Mouse (Mus musculus): ENCODE data around the gene Spaca1. TPM values are rescaled to one million over a fixed set of nuclear protein-coding genes. Genes with fewer than 3 reads are reported as not detected.
"Not testable (repeated sequence)": the region's sequence is repeated elsewhere in the genome, so short reads cannot be mapped to it uniquely, and the experiment has no call there.

Spaca1 gene
- 1.5 and 3.5 TPM in 2 replicates for polyA plus RNA-seq (2012; rRNA removed)

DNA sequence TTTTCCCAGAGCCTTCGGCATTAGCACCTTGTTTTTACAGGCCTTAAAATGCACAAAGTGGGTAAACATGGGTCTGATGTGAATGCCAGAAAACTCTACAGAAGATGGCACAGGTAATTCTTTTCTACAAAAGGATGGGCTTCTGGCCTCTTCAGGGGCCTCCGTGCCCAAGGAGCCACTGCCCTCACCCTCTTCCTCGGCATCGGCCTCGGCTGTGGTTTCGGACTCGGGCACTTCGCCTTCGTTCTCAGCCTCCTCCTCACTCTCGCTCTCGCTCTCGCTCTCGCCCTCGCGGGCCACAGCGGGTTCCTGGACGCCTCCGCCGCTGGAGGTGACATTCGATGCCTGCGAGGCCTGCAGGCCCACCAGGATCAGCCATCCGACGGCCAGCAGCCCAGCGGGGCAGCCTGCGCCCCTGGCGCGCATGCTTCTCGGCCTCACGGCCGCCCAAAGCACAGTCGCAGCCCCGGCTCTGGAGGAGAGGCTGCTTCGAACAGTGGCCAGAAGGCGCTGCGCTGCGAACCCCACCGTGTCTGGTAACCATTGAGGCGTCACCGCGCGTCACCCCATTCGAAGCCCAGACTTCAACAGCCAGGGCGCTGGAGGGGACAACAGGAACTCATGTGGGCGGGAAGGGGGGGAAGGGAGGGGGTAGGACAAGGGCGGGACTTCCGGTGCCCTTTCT is at the start of gene Spaca1:
Spaca1 (minus strand) TSS at position 621 of the 685 bp plus-strand sequence.
- DNase-seq (ENCODE audit: low read depth) = no peak

DNA sequence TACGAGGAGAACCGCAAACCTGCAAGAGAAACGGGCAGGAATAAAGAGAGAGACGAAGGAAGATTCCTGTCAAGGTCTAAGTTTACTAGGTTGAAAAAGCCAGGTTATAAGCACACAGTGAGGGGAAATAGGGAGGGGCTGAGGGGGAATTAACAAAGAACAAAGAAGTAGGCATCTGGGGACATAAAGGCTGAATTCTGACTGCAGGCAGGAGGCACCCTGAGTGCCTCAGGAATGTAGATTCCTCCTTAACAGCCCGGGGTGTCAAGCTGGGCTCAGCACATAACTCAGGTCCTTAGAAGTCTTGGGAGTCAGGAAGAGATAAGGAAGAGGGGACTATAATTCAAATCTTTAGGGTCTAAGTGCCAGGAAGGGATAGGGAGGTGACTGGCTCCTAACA is 37.3 kb upstream of the Spaca1 start:
- not testable (repeated sequence) for DNase-seq (ENCODE audit: low read depth)

DNA sequence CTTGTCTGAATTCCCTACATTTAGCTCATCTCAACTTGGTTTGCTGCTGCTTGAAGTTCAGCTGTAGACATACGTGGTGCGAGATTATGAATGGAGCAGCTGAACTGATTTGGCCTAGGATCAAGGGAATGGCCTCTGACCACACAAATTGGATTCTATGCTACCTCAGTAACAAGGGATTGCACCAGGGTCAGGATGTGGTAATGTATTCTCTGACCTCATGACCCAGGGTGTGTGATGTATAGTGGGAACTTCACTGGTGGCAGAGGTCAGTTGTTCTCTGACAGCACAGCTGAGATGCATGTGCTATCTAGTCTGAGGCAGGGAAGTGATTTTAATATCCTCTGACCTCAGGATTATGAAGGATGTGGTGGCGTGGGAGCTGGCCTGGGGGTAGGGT is 31.1 kb upstream of the Spaca1 start:
- no peak for DNase-seq (ENCODE audit: low read depth)

GRCm38 (mm10) chr4:34069002-34069401 is 19.0 kb upstream of the Spaca1 start:
- DNase-seq (ENCODE audit: low read depth) = no peak

GRCm38 (mm10) chr4:34058320-34058719 is 8.3 kb upstream of the Spaca1 start:
- DNase-seq (ENCODE audit: low read depth) = no peak

GRCm38 (mm10) chr4:34026771-34027170 is 23.2 kb downstream of the Spaca1 start:
- no peak for DNase-seq (ENCODE audit: low read depth)

DNA sequence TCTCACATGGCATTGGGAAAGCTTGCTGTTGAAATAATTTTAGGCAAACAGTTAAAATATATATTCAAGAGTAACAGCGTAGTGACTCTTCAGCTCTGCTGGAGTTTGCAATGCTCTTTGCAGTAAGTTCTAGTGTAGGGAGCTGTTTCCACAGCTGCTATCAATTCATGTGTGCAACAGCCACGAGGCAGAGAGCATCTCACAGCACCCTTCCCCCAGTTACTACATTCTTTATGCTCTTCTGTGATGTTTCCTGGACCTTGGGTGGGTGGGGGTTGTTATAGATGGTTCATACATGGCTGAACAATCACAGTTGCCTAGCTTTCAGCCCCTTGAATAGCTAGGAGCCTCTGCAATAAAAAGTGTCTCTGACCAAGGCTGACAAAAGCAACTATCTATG is 28.5 kb downstream of the Spaca1 start:
- DNase-seq (ENCODE audit: low read depth) = no peak

DNA sequence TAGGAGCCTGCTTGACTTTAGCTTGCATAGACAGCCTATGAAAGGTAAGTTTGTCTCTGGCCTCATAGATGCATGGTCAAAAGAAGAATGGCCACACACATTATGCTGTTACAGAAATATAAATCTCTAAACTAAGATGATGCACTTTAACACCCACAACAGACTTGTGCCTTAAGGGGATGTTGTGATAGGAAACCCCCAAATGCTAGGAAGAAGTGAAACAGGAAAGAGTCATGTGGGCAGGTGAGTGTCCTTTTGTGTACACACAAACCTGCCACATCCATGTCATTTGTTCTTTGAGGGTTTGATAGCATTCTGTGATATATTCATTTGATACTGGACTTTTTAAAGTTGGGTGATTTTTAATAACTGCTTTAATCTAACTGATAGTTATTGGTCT is 53.6 kb downstream of the Spaca1 start:
- no peak for DNase-seq (ENCODE audit: low read depth)

DNA sequence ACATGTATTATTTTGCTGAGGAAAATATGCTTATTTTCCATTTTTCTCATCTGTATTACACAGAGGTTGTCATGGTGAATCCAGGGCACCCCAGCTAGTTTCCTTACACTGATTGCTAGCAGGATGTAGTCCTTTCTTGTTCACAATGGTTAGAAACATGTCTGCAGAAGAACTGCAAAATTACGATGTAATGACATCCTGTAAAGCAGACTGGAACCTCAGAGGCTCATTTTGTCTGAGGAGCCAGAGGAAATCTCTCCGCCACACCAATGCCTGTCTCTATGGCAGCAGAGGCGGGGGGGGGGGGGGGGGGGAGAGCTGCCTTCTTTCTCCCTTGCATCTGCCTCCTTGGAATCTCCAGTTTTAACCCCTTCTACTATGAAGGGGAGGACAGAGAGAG is 57.3 kb downstream of the Spaca1 start:
- DNase-seq (ENCODE audit: low read depth) = no peak

GRCm38 (mm10) chr4:33988466-33989089 is 61.4 kb downstream of the Spaca1 start:
- no peak for DNase-seq (ENCODE audit: low read depth)

Other genes with a start within 250 kb of the Spaca1 start
- 2.6 and 2.7 TPM in 2 replicates for gene Cnr1, start 125.6 kb downstream of the Spaca1 start, polyA plus RNA-seq (2012; rRNA removed)